Mouse (Mus musculus): ENCODE measurements around the gene Thumpd3.

DNA sequence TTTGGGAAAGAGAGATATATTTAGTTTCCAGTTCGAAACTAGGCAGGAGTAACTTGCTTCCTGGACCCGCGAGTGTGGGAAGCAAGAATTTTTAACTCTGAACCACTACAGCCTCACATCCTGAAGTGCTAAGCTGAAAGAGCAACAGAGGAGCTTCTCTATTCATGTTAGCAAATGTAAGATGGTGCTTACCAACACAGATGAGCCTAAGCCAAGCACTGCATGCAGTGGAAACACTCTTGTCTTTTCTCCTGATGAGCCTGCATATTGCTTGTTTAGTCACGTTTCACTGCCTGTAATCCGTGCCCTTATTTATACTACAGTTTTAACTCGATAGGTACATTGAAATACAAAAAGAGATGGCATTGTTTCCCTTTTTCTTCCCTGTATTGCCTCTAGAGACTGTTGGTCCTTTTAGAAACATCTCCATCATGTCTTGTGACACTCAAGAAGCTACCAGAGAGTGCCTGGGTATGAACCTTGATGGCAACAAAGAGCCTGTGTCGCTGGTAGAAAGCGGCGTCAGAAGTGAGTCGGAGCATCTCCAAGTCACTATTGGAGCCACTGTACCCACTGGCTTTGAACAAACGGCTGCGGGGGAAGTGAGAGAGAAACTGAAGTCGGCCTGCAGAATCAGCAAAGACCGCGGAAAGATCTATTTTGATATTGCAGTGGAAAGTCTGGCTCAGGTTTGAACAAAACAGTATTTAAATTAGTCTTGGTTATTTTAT, 1.2 kb downstream of the Thumpd3 start:
- TF ChIP-seq POLR2A (IDR thresholded peaks at IDR 0.05; ENCODE audit: low read depth, low read length): no peak
- no peak for TF ChIP-seq CTCF (IDR thresholded peaks at IDR 0.05; ENCODE audit: extremely low read depth, insufficient read depth, insufficient read length, insufficient replicate concordance)
